Mouse (Mus musculus) heart, adult 2 months (tissue): Measurements from ENCODE around the gene Gm6871.

Experiments used
- CTCF ChIP-seq: fragments of 200-600 bp; IDR thresholded peaks from 2 replicates; pipeline ENCODE4 v1.8.1; 2022; ENCODE audit warnings: antibody characterized with exemption, mild to moderate bottlenecking, moderate library complexity
- POLR2A ChIP-seq: fragments of 200-500 bp; IDR thresholded peaks from 2 replicates; pipeline ENCODE4 v1.6.1; 2011; ENCODE audit warnings: mild to moderate bottlenecking, low read depth, low read length, control low read depth; ENCODE audit not compliant: insufficient read depth

DNA sequence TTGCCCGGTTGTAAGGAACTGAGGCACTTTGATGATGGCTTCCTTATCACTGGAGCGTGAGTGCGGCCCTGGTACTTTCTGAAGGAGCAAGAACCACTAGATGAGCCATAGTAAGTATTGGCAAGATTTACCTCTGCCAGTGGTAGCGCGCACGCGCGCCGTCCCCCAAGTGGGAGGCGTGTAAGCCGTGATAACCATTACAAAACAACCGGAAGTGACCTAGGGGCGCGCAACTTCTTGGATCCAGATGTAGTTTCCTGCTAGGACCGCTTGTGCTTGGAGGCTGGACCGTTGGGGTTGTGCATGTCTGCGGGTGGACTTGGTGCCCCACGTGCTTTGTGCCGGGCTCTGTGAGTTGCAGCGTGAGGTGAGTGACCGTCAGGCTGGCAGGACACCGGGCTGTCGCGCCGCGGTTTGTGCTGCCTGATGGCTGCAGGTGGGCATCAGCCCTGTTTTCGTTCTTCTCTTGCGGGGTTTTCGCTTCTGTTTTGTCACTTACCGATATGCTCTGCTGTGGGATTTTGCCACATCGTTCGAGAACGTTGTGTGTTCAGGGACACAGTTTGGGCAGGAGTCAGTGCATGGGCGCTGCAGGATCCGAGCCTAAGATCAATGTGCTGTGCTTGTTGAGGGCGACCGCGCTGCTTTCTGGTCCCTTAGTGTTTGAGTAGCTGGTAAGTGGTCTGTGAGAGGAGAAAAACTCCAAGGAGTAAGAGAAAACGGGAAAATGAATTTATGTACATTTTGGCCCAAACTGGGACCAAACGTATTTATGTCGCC, 25.8 kb upstream of the Gm6871 start, which contains the start of gene 2610021A01Rik:
- 0 out of 2 replicates have a peak, but pooled peaks have one; percentile 11 for TF ChIP-seq CTCF
- TF ChIP-seq POLR2A, result peak; percentile 57; the same call in 1 of the 2 replicates
